ENCODE assay signal across 14 mouse cellular contexts in the genomic region with DNA sequence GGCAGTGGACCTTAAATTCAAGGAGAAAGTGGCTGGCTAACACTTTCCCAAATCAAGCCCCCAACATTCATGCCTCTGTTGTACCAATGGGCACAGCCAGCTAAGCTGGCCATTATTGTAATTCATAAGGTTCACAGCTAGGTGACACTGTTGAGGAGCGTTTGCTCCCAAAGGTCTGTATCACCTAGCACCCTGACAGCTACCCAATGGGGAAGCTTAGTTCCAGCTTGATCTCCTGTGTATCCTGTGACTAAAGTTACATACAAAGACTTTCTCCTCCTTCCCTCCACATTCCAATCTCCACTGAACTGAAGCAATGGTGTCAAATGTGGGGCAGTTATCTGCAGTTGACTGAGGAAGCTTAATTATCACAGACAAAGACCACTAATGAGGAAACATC.
DNase-seq lines count a peak whose midpoint lies in the region; ATAC-seq and TF ChIP-seq lines count a peak whose summit lies in the region.
"Had no signal": no experiment of that assay in that cellular context is flagged by ENCODE, and none has a peak within 500 bp of the region (broad histone marks: within the 10 kb centered on the region; RNA-seq: fewer than 3 reads in every experiment).

No protein-coding gene starts in this region.

- no peak overlapping the region for H3K9ac ChIP-seq in kidney, postnatal 0 days (ENCODE audit: low read depth, low read length)
- H3K9ac ChIP-seq in CH12.LX (ENCODE audit: insufficient read depth, low read depth) = no peak overlapping the region
- H3K9ac ChIP-seq in heart, embryonic 12.5 days = no peak overlapping the region
- H3K9ac ChIP-seq: embryonic facial prominence, embryonic 15.5 days; forebrain, postnatal 0 days; midbrain, embryonic 15.5 days had no signal

- H3K4me1 ChIP-seq in cerebellum, adult 2 months (ENCODE audit: control insufficient read depth, insufficient read depth, low read length) = no peaks in the 10 kb centered on the region
- H3K4me1 ChIP-seq in kidney, postnatal 0 days (replicated peaks; ENCODE audit: insufficient read depth, low read length) = no peaks in the 10 kb centered on the region
- H3K4me1 ChIP-seq in CH12.LX (ENCODE audit: control insufficient read depth in 1 of 2, insufficient read depth in 2 of 2) = no peaks in the 10 kb centered on the region
- H3K4me1 ChIP-seq in heart, embryonic 12.5 days (replicated peaks) = peaks cover 13% of the 10 kb centered on the region
- H3K4me1 ChIP-seq: embryonic facial prominence, embryonic 15.5 days; midbrain, embryonic 15.5 days had no signal

- H3K4me3 ChIP-seq in cerebellum, adult 2 months (replicated peaks; ENCODE audit: insufficient read depth, low read depth, low read length) = no peak overlapping the region
- no peak overlapping the region for H3K4me3 ChIP-seq in kidney, postnatal 0 days (replicated peaks; ENCODE audit: low read depth, low read length)
- no peak overlapping the region for H3K4me3 ChIP-seq in CH12.LX (replicated peaks in 1 of 3; ENCODE audit: low read depth in 2 of 3, low read length in 2 of 3, poor library complexity in 1 of 3)
- no peak overlapping the region for H3K4me3 ChIP-seq in heart, embryonic 12.5 days
- H3K4me3 ChIP-seq: embryonic facial prominence, embryonic 15.5 days; midbrain, embryonic 15.5 days had no signal

- no peak overlapping the region for H3K4me2 ChIP-seq in kidney, postnatal 0 days (ENCODE audit: low read length)
- H3K4me2 ChIP-seq in CH12.LX (ENCODE audit: insufficient read depth, low read depth, poor library complexity, severe bottlenecking) = no peak overlapping the region
- H3K4me2 ChIP-seq in heart, embryonic 12.5 days = no peak overlapping the region
- H3K4me2 ChIP-seq: embryonic facial prominence, embryonic 15.5 days; midbrain, embryonic 15.5 days had no signal

- peak; percentile 86 for ATAC-seq in kidney, postnatal 0 days (replicated peaks; ENCODE audit: low FRiP score, low read depth)
- no peak for ATAC-seq in heart, embryonic 12.5 days (ENCODE audit: insufficient number of reproducible peaks, low FRiP score)
- ATAC-seq: forebrain, postnatal 0 days; midbrain, embryonic 15.5 days had no signal

- no peaks in the 10 kb centered on the region for H3K27me3 ChIP-seq in cerebellum, adult 2 months (ENCODE audit: control insufficient read depth, insufficient read depth, low read length)
- H3K27me3 ChIP-seq in kidney, postnatal 0 days (ENCODE audit: insufficient read depth, low read length) = no peaks in the 10 kb centered on the region
- no peaks in the 10 kb centered on the region for H3K27me3 ChIP-seq in CH12.LX (replicated peaks)
- H3K27me3 ChIP-seq in heart, embryonic 12.5 days (replicated peaks) = no peaks in the 10 kb centered on the region
- H3K27me3 ChIP-seq: embryonic facial prominence, embryonic 15.5 days; midbrain, embryonic 15.5 days had no signal

- TF ChIP-seq CTCF in cerebellum, adult 2 months (IDR thresholded peaks at IDR 0.05; ENCODE audit: borderline replicate concordance, insufficient read depth, low read depth, low read length) = 0 out of 2 replicates have a peak, but pooled peaks have one; percentile 15
- peak; percentile 37; the same call in 1 of the 2 replicates for TF ChIP-seq CTCF in kidney, postnatal 0 days (IDR thresholded peaks at IDR 0.05; ENCODE audit: low read depth)
- TF ChIP-seq CTCF in CH12.LX (conservative IDR thresholded peaks at IDR 0.05 in 1 of 2, IDR thresholded peaks at IDR 0.05 in 1 of 2; ENCODE audit: low read depth in 2 of 2, low read length in 2 of 2) = peak; percentile 66 to 79

- TF ChIP-seq POLR2A in cerebellum, adult 2 months (IDR thresholded peaks at IDR 0.05; ENCODE audit: borderline replicate concordance, insufficient read depth, low read length) = no peak
- no peak for TF ChIP-seq POLR2A in CH12.LX (IDR thresholded peaks at IDR 0.05; ENCODE audit: low read depth, low read length)

- no peak for TF ChIP-seq EP300 in CH12.LX (IDR thresholded peaks at IDR 0.05; ENCODE audit: low read length)

- in situ Hi-C loops in CH12.LX (cut with MboI; ENCODE audit: low pct_ligation_motif_present, low pct_unique_long_range_greater_than_20kb, low sequenced_read_pairs) = no loop called here

- no peak for DNase-seq in cerebellum, adult 2 months
- DNase-seq in cerebellum, postnatal 25 days = no peak
- peak; percentile 67 for DNase-seq in kidney, postnatal 0 days (ENCODE audit: low spot score)
- DNase-seq in kidney, adult 9 months = no peak
- DNase-seq in CH12.LX (ENCODE audit: extremely low read depth) = peak; percentile 35
- peak; percentile 1 for DNase-seq in c-Kit-positive CD71-negative TER-119-negative erythroid progenitor cells, embryonic 14.5 days (ENCODE audit: low read depth)
- no peak for DNase-seq in layer of hippocampus, adult 18-20 months (ENCODE audit: low spot score in 2 of 2)
- DNase-seq: cerebellum, adult 8-10 months; forebrain, postnatal 0 days; heart, postnatal 36 days; kidney, postnatal 25 days had no signal

- H3K27ac ChIP-seq in cerebellum, adult 2 months (ENCODE audit: insufficient read depth, low read length) = no peak overlapping the region
- H3K27ac ChIP-seq in kidney, postnatal 0 days = no peak overlapping the region
- no peak overlapping the region for H3K27ac ChIP-seq in CH12.LX (ENCODE audit: insufficient read depth, low read depth)
- no peak overlapping the region for H3K27ac ChIP-seq in heart, embryonic 12.5 days (ENCODE audit: poor library complexity, severe bottlenecking)
- H3K27ac ChIP-seq: embryonic facial prominence, embryonic 15.5 days; midbrain, embryonic 15.5 days had no signal

- H3K9me3 ChIP-seq in kidney, postnatal 0 days (replicated peaks; ENCODE audit: low read length) = no peaks in the 10 kb centered on the region
- no peaks in the 10 kb centered on the region for H3K9me3 ChIP-seq in CH12.LX (replicated peaks; ENCODE audit: low read length)
- H3K9me3 ChIP-seq in heart, embryonic 12.5 days (replicated peaks) = no peaks in the 10 kb centered on the region
- H3K9me3 ChIP-seq: embryonic facial prominence, embryonic 15.5 days; midbrain, embryonic 15.5 days had no signal

- peak; percentile 65 for TF ChIP-seq RAD21 in CH12.LX (IDR thresholded peaks at IDR 0.05; ENCODE audit: low read depth, low read length)

- H3K36me3 ChIP-seq in kidney, postnatal 0 days (ENCODE audit: insufficient read depth, low read length) = no peaks in the 10 kb centered on the region
- H3K36me3 ChIP-seq in CH12.LX (replicated peaks in 1 of 2; ENCODE audit: control insufficient read depth in 1 of 2, insufficient read depth in 1 of 2, low read length in 1 of 2) = no peaks in the 10 kb centered on the region
- no peaks in the 10 kb centered on the region for H3K36me3 ChIP-seq in heart, embryonic 12.5 days
- H3K36me3 ChIP-seq: embryonic facial prominence, embryonic 15.5 days; midbrain, embryonic 15.5 days had no signal

- WGBS in cerebellum, adult 2 months = 36% methylated on average over 1 of the region's 1 CpGs
- 32% methylated on average over 1 of the region's 1 CpGs for WGBS in kidney, postnatal 0 days
- 19% methylated on average over 1 of the region's 1 CpGs for WGBS in heart, embryonic 12.5 days

- H3K79me2 ChIP-seq in CH12.LX (replicated peaks; ENCODE audit: control insufficient read depth, extremely low read depth, insufficient read depth, poor library complexity, severe bottlenecking) = no peaks in the 10 kb centered on the region

- dilution Hi-C loops in CH12.LX (cut with MboI; ENCODE audit: extremely low pct_ligation_motif_present, extremely low pct_unique_long_range_greater_than_20kb, low sequenced_read_pairs) = no loop called here

TF ChIP-seq in CH12.LX, 34 proteins besides CTCF, POLR2A, EP300 and RAD21:
- TF ChIP-seq SMC3 (IDR thresholded peaks at IDR 0.05; ENCODE audit: low read depth, low read length) = peak; percentile 46
- TF ChIP-seq ZKSCAN1 (IDR thresholded peaks at IDR 0.05; ENCODE audit: borderline replicate concordance, low read depth, low read length) = no peak

Comparison
In these comparisons a context has a peak if more than half of its experiments do, and no peak if none do; other contexts are left out.
1. DNase-seq: peak in kidney, postnatal 0 days (single experiment), CH12.LX (single experiment) and c-Kit-positive CD71-negative TER-119-negative erythroid progenitor cells, embryonic 14.5 days (single experiment); none in cerebellum, adult 2 months (0 of 2), cerebellum, postnatal 25 days (0 of 2), kidney, adult 9 months (single experiment) and layer of hippocampus, adult 18-20 months (0 of 2).
2. CTCF ChIP-seq: peak in every context shown above with its lines; median percentile 72 in CH12.LX; 37 in kidney, postnatal 0 days; 15 in cerebellum, adult 2 months.